Mouse (Mus musculus) CD8-positive naive resting alpha-beta T cell, adult 57 days (primary cell): ENCODE measurements around the gene Jam2. TPM values are rescaled to one million over a fixed set of nuclear protein-coding genes. Genes with fewer than 3 reads are reported as not detected.

Experiments used
- total RNA-seq: library from RNA; stranded (reverse); gene quantifications from one replicate; pipeline ENCODE4 v1.2.4, GENCODE M21; 2023

The Jam2 gene
- not detected for total RNA-seq

GRCm38 (mm10) chr16:84774003-84774703, at the start of gene Jam2:
TSS of gene Jam2 (plus strand) at chr16:84774123.

GRCm38 (mm10) chr16:84735166-84736105, 38.5 kb upstream of the Jam2 start, which contains the start of gene Mrpl39:
TSS of gene Mrpl39 (minus strand) at chr16:84735742.

GRCm38 (mm10) chr16:84834745-84835440, 61.0 kb downstream of the Jam2 start, which contains the start of gene Gabpa:
TSS of gene Gabpa (plus strand) at chr16:84834925.

DNA sequence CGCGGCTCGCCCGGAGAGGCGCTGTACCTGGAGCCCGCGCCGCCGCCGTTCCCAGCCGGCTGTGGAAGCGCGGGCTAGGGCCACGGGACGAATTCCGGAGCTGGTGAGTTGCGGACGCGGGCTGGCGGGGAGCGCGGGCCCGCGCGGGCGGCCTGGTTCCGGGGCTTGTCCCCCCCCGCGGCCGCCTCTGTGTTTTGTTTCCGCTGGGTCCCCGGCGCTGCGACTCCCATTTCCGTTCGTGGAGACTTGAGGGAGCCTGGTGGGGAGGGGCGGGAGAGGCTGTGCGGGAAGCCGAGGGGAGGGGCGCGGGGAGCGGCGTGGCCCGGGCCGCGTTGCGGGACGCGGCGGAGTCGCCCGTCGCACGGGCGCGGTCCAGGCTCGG, 61.5 kb downstream of the Jam2 start, which contains the start of gene Atp5j:
Gene Atp5j (minus strand): TSS at position 185 of the 382 bp plus-strand sequence.

Other genes starting within 250 kb of the Jam2 start
- 21.7 TPM for gene Mrpl39, start 38.4 kb upstream of the Jam2 start, total RNA-seq
- 47.9 TPM for gene Gabpa, start 60.8 kb downstream of the Jam2 start, total RNA-seq
- gene Atp5j, start 61.5 kb downstream of the Jam2 start, total RNA-seq = 118 TPM